Mouse (Mus musculus) MEL (cell line): Measurements from ENCODE around the gene Apmap. TPM values are rescaled to one million over a fixed set of nuclear protein-coding genes. Genes with fewer than 3 reads are reported as not detected.

ENCODE experiments used
- DNase-seq: peaks from one replicate; pipeline ENCODE4 v3.0.0; 2011; ENCODE audit warnings: low read depth, low spot score
- H3K27ac ChIP-seq: 2 replicates; pipeline ENCODE4 v1.5.1; 2012; ENCODE audit warnings: low read depth, mild to moderate bottlenecking, control low read depth, low read length, moderate library complexity; ENCODE audit not compliant: control insufficient read depth
- H3K27me3 ChIP-seq, 2 experiments: fragments of 150-350 bp in 1 of 2; sonication (generic) in 1 of 2; 2 replicates each; pipeline ENCODE4 v1.6.1; 2012; ENCODE audit warnings: low read length in 2 of 2, mild to moderate bottlenecking in 2 of 2, improper control_type of control experiment in 1 of 2, moderate library complexity in 1 of 2; ENCODE audit not compliant: insufficient read depth in 2 of 2, control insufficient read depth in 1 of 2
- H3K36me3 ChIP-seq, 2 experiments: 2 replicates each; pipeline ENCODE4 v1.6.1; 2012 to 2014; ENCODE audit warnings: low read length in 2 of 2, improper control_type of control experiment in 1 of 2, inconsistent platforms in 1 of 2, mild to moderate bottlenecking in 1 of 2; ENCODE audit not compliant: insufficient read depth in 2 of 2, control insufficient read depth in 1 of 2
- H3K4me1 ChIP-seq, 2 experiments: fragments of 150-350 bp in 1 of 2; sonication (generic) in 1 of 2; 2 replicates each; pipeline ENCODE4 v1.6.1; 2012; ENCODE audit warnings: low read length in 2 of 2, improper control_type of control experiment in 1 of 2, mild to moderate bottlenecking in 1 of 2; ENCODE audit not compliant: insufficient read depth in 2 of 2, control insufficient read depth in 1 of 2
- H3K4me3 ChIP-seq, 2 experiments: fragments of 150-350 bp in 1 of 2; sonication (generic) in 1 of 2; 2 replicates each; pipeline ENCODE4 v1.5.1; 2012; ENCODE audit warnings: low read depth in 2 of 2, low read length in 2 of 2, mild to moderate bottlenecking in 2 of 2, moderate library complexity in 2 of 2, control low read depth in 1 of 2, improper control_type of control experiment in 1 of 2; ENCODE audit not compliant: control insufficient read depth in 1 of 2, insufficient read depth in 1 of 2
- H3K79me2 ChIP-seq: 2 replicates; pipeline ENCODE4 v1.6.1; 2012; ENCODE audit warnings: mild to moderate bottlenecking, low read length, moderate library complexity; ENCODE audit not compliant: control insufficient read depth, poor library complexity, insufficient read depth
- H3K9ac ChIP-seq: 2 replicates; pipeline ENCODE4 v1.6.1; 2012; ENCODE audit warnings: low read depth, mild to moderate bottlenecking, control low read depth, low read length, moderate library complexity; ENCODE audit not compliant: control insufficient read depth, poor library complexity, severe bottlenecking
- H3K9me3 ChIP-seq: fragments of 150-350 bp; sonication (generic); replicated peaks from 2 replicates; pipeline ENCODE4 v1.6.1; 2012; ENCODE audit warnings: mild to moderate bottlenecking, low read length, improper control_type of control experiment, moderate library complexity; ENCODE audit not compliant: insufficient read depth
- BHLHE40 ChIP-seq: IDR thresholded peaks from 2 replicates; pipeline ENCODE4 v1.6.1; 2012; ENCODE audit warnings: low read depth, mild to moderate bottlenecking, inconsistent platforms, low read length, improper control_type of control experiment, borderline replicate concordance
- CHD1 ChIP-seq: IDR thresholded peaks from 2 replicates; pipeline ENCODE4 v1.6.1; 2012; ENCODE audit warnings: low read depth, mild to moderate bottlenecking, inconsistent platforms, low read length, improper control_type of control experiment
- CTCF ChIP-seq, 3 experiments: IDR thresholded peaks in 2 of 3; conservative IDR thresholded peaks in 1 of 3; 2 replicates each; pipeline ENCODE4 v1.5.1; 2011 to 2012; ENCODE audit warnings: low read length in 3 of 3, low read depth in 2 of 3, mild to moderate bottlenecking in 2 of 3, improper control_type of control experiment in 1 of 3, inconsistent platforms in 1 of 3, mixed read lengths in 1 of 3, moderate library complexity in 1 of 3; ENCODE audit not compliant: control insufficient read depth in 1 of 3, insufficient read depth in 1 of 3, poor library complexity in 1 of 3, severe bottlenecking in 1 of 3
- E2F4 ChIP-seq: IDR thresholded peaks from 2 replicates; pipeline ENCODE4 v1.6.1; 2011; ENCODE audit warnings: low read depth, low read length, improper control_type of control experiment, borderline replicate concordance
- ELF1 ChIP-seq: IDR thresholded peaks from 2 replicates; pipeline ENCODE4 v1.6.1; 2014; ENCODE audit warnings: low read depth, mild to moderate bottlenecking, inconsistent platforms, low read length, improper control_type of control experiment, moderate library complexity
- EP300 ChIP-seq, 2 experiments: IDR thresholded peaks; 2 replicates each; pipeline ENCODE4 v1.6.1; 2011; ENCODE audit warnings: improper control_type of control experiment in 2 of 2, low read length in 2 of 2, low read depth in 1 of 2, mild to moderate bottlenecking in 1 of 2
- ETS1 ChIP-seq: IDR thresholded peaks from 2 replicates; pipeline ENCODE4 v1.6.1; 2012; ENCODE audit warnings: low read depth, mild to moderate bottlenecking, inconsistent platforms, low read length, improper control_type of control experiment, moderate library complexity
- GABPA ChIP-seq: IDR thresholded peaks from 2 replicates; pipeline ENCODE4 v1.6.1; 2012; ENCODE audit warnings: low read depth, mild to moderate bottlenecking, inconsistent platforms, low read length, improper control_type of control experiment, moderate library complexity
- KAT2A ChIP-seq: conservative IDR thresholded peaks from 2 replicates; pipeline ENCODE4 v1.6.1; 2012; ENCODE audit warnings: low read depth, low read length, improper control_type of control experiment, inconsistent platforms
- MAFK ChIP-seq: IDR thresholded peaks from 2 replicates; pipeline ENCODE4 v1.6.1; 2011; ENCODE audit warnings: low read depth, mild to moderate bottlenecking, low read length, improper control_type of control experiment, borderline replicate concordance
- MAX ChIP-seq: IDR thresholded peaks from 2 replicates; pipeline ENCODE4 v1.6.1; 2011; ENCODE audit warnings: low read length, improper control_type of control experiment
- MEF2A ChIP-seq: IDR thresholded peaks from 2 replicates; pipeline ENCODE4 v1.6.1; 2014; ENCODE audit warnings: low read depth, mild to moderate bottlenecking, inconsistent platforms, low read length, improper control_type of control experiment; ENCODE audit not compliant: poor library complexity, insufficient replicate concordance, severe bottlenecking; ENCODE audit errors: extremely low read depth
- MXI1 ChIP-seq: IDR thresholded peaks from 2 replicates; pipeline ENCODE4 v1.6.1; 2011; ENCODE audit warnings: mild to moderate bottlenecking, low read depth, low read length, improper control_type of control experiment
- MYB ChIP-seq: IDR thresholded peaks from 2 replicates; pipeline ENCODE4 v1.6.1; 2011; ENCODE audit warnings: mild to moderate bottlenecking, low read depth, low read length, improper control_type of control experiment
- NRF1 ChIP-seq: IDR thresholded peaks from 2 replicates; pipeline ENCODE4 v1.6.1; 2014; ENCODE audit warnings: low read depth, mild to moderate bottlenecking, inconsistent platforms, low read length, improper control_type of control experiment, moderate library complexity; ENCODE audit not compliant: poor library complexity, insufficient read depth, severe bottlenecking
- POLR2A ChIP-seq, 2 experiments: IDR thresholded peaks; 2 replicates each; pipeline ENCODE4 v1.6.1; 2011 to 2012; ENCODE audit warnings: low read length in 2 of 2, mild to moderate bottlenecking in 2 of 2, control low read depth in 1 of 2, improper control_type of control experiment in 1 of 2, low read depth in 1 of 2, moderate library complexity in 1 of 2; ENCODE audit not compliant: control insufficient read depth in 1 of 2, insufficient read depth in 1 of 2, poor library complexity in 1 of 2
- POLR2AphosphoS2 ChIP-seq: IDR thresholded peaks from 2 replicates; pipeline ENCODE4 v1.6.1; 2011; ENCODE audit warnings: low read length, improper control_type of control experiment
- POLR2AphosphoS5 ChIP-seq: IDR thresholded peaks from 2 replicates; pipeline ENCODE4 v1.6.1; 2012; ENCODE audit warnings: low read depth, borderline replicate concordance, mild to moderate bottlenecking, inconsistent platforms, low read length, moderate library complexity, mixed read lengths
- RAD21 ChIP-seq: IDR thresholded peaks from 2 replicates; pipeline ENCODE4 v1.6.1; 2011; ENCODE audit warnings: mild to moderate bottlenecking, low read depth, low read length, improper control_type of control experiment
- RCOR1 ChIP-seq: IDR thresholded peaks from 2 replicates; pipeline ENCODE4 v1.6.1; 2012; ENCODE audit warnings: low read depth, mild to moderate bottlenecking, inconsistent platforms, low read length, improper control_type of control experiment
- SIN3A ChIP-seq: IDR thresholded peaks from 2 replicates; pipeline ENCODE4 v1.6.1; 2012; ENCODE audit warnings: low read length, improper control_type of control experiment, inconsistent platforms
- SMC3 ChIP-seq: IDR thresholded peaks from 2 replicates; pipeline ENCODE4 v1.6.1; 2011; ENCODE audit warnings: low read depth, low read length, improper control_type of control experiment
- TCF12 ChIP-seq: IDR thresholded peaks from 2 replicates; pipeline ENCODE4 v1.6.1; 2014; ENCODE audit warnings: low read depth, mild to moderate bottlenecking, inconsistent platforms, low read length, improper control_type of control experiment, moderate library complexity
- UBTF ChIP-seq: IDR thresholded peaks from 2 replicates; pipeline ENCODE4 v1.6.1; 2012; ENCODE audit warnings: low read depth, mild to moderate bottlenecking, inconsistent platforms, low read length, improper control_type of control experiment, moderate library complexity, borderline replicate concordance; ENCODE audit not compliant: insufficient read depth
- polyA plus RNA-seq, 2 experiments: library from polyadenylated mRNA; stranded (reverse) in 1 of 2; unstranded in 1 of 2; fragments of >175 nt in 1 of 2; fragments of >200 nt in 1 of 2; gene quantifications; 2 replicates each; pipeline versions ENCODE4 v1.2.1 to v1.2.4; 2012; ENCODE audit warnings: low replicate concordance in 2 of 2, low read depth in 1 of 2; ENCODE audit not compliant: insufficient read length in 2 of 2, insufficient read depth in 1 of 2, missing spikeins in 1 of 2
- total RNA-seq: library from RNA; depleted of rRNA; stranded (reverse); fragments of 300-350 nt; gene quantifications from 2 replicates; pipeline ENCODE4 v1.2.3, GENCODE M21; 2012

Gene Apmap
- total and polyA plus RNA-seq, 3 experiments = 26.4 to 29.4 TPM; not detected in 1

DNA sequence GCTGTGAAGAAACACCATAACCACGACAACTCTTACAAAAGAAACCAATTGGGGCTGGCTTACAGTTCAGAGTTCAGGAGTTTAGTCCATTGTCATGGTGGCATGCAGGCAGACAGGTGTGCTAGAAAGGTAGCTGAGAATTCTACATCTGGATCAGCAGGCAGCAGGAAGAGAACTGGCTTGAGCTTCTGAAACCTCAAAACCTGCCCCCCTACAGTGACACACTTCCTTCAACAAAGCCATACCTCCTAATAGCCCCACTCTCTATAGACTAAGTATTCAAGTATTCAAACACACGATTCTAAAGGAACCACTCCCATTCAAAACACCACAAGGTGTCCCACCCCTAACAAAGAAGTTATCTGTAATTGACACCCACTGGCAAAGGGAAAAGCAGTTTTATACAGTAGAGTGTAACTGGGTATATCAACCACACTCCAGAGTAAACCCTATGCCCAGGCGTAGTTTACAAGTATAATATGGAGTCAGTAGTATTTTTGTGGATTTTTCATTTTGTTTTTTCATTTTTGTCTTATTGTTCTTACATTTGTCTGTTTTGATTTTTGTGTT is 27.6 kb upstream of the Apmap start:
- H3K27me3 ChIP-seq = no peaks in the 10 kb centered on the region
- TF ChIP-seq MYB (no peak), ELF1 (no peak), KAT2A (no peak), RAD21 (no peak), SIN3A (no peak), SMC3 (no peak), TCF12 (no peak), EP300 (IDR thresholded peaks at IDR 0.05; ENCODE audit: low read depth in 1 of 2, low read length in 2 of 2) (no peak), POLR2AphosphoS5 (no peak), BHLHE40 (no peak), MAFK (no peak)
- no peak overlapping the region for H3K27ac ChIP-seq
- H3K36me3 ChIP-seq = no peaks in the 10 kb centered on the region
- H3K4me1 ChIP-seq = no peaks in the 10 kb centered on the region
- H3K79me2 ChIP-seq = no peaks in the 10 kb centered on the region
- no peak overlapping the region for H3K9ac ChIP-seq
- no peaks in the 10 kb centered on the region for H3K9me3 ChIP-seq
- H3K4me3 ChIP-seq = no peak overlapping the region
- DNase-seq = peak; percentile 12

DNA sequence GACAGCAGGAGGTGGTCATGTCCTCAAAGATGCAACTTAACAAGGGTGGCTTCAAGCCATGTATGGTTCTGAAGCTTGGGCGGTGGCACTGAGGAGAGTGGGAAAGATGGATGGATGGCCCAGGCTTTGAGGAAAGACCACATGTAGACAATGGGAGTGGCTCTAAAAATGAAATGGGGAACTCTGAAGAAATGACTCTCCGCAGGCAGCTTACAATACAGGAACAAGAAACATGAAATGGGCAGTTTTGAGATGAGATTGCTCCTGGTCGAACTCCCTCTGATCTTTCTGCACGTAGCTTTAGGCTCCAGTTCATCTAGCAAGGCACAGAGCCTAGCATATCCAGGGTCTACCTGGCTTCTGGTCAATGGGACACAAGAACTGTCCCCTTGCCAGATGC is 20.9 kb upstream of the Apmap start:
- H3K27ac ChIP-seq = no peak overlapping the region
- no peaks in the 10 kb centered on the region for H3K79me2 ChIP-seq
- no peak for DNase-seq
- H3K4me3 ChIP-seq = no peak overlapping the region
- H3K36me3 ChIP-seq = peaks cover 0 to 5% of the 10 kb centered on the region in 2 experiments; a peak in 2 of 4 replicates
- H3K4me1 ChIP-seq = peaks cover 0 to 8% of the 10 kb centered on the region in 2 experiments; a peak in 2 of 4 replicates
- no peaks in the 10 kb centered on the region for H3K27me3 ChIP-seq
- H3K9ac ChIP-seq = no peak overlapping the region
- H3K9me3 ChIP-seq = no peaks in the 10 kb centered on the region
- TF ChIP-seq NRF1 (no peak), CHD1 (no peak), ETS1 (no peak), E2F4 (no peak), TCF12 (no peak), CTCF (IDR thresholded peaks at IDR 0.05 in 2 of 3, conservative IDR thresholded peaks at IDR 0.05 in 1 of 3; ENCODE audit: control insufficient read depth in 1 of 3, insufficient read depth in 1 of 3, low read depth in 2 of 3, low read length in 3 of 3, poor library complexity in 1 of 3, severe bottlenecking in 1 of 3) (no peak), MAX (no peak), POLR2AphosphoS2 (no peak), UBTF (no peak), GABPA (no peak), MEF2A (no peak), POLR2A (IDR thresholded peaks at IDR 0.05; ENCODE audit: control insufficient read depth in 1 of 2, insufficient read depth in 1 of 2, low read depth in 1 of 2, low read length in 2 of 2, poor library complexity in 1 of 2) (no peak), MXI1 (no peak), MYB (no peak), RCOR1 (no peak)
